Mouse (Mus musculus): ENCODE results near the gene Dync2li1.

The Dync2li1 gene

GRCm38 (mm10) chr17:84645894-84646293 is 19.6 kb downstream of the Dync2li1 start:
- in situ Hi-C loops (cut with MboI, MseI), result no loop called here

DNA sequence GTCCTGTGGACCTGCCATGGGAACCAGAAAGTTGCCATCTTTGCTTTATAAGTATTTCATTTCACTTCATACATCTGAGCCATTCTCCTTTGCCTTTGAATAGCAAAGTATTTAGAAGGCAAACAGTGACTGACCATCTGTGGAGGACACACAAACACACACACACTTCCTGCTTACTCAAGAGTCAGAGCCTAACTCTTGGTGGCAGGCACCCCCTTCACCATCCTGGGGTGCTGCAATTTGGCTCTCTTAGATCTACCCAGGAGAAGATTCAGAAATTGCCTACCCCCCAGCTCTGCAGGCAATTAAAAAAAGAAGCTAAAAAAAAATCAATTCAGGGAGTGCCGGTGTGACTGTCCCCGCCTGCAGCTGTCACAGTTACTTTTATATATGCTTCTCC is 20.2 kb downstream of the Dync2li1 start:
- in situ Hi-C loops (cut with MboI, MseI), result no loop called here

GRCm38 (mm10) chr17:84647630-84648029 is 21.3 kb downstream of the Dync2li1 start:
- in situ Hi-C loops (cut with MboI, MseI), result no loop called here

- in situ Hi-C loops (cut with MboI, MseI), result no loop called here
Observed at GRCm38 (mm10) chr17:84650302-84651017, 24.2 kb downstream of the Dync2li1 start.

GRCm38 (mm10) chr17:84653544-84653943 is 27.2 kb downstream of the Dync2li1 start:
- in situ Hi-C loops (cut with MboI, MseI), result no loop called here

GRCm38 (mm10) chr17:84656205-84656604 is 29.9 kb downstream of the Dync2li1 start:
- in situ Hi-C loops (cut with MboI, MseI), result no loop called here

DNA sequence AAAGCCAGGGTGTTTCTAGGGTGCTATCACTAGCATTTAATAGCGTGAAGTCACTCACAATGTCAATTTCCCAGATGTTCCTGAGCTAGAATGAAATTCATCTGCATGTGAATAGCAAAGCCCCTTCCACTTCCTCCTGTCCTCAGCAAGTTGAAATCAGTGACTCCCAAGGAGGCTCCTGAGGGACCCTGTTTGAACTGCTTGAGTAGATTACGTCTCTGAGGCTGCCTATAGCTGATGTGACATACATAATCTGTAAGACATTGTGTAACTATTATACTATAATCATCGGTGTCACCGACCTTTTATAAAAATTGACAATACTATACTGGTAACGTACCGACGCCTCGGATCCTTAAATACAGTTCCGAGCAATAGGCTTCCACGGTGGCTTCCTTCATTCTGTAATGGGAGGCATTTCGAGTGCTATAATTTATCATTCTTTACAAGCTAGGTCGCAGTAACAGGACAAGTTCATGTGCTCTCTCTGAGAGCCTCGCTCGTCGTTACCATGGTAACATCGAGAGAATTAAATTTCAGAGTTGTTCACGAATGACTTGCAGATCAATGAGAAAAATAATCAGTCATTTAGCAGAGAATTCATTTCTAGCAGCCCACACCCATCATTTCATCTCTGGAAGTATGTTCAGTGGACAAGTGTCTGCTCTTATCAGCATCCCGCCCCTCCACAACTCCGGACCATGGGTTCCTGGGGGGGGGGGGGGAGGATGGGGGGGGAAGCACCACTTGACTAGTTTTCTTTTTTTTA is 30.5 kb downstream of the Dync2li1 start:
- in situ Hi-C loops (cut with MboI, MseI), result no loop called here

GRCm38 (mm10) chr17:84657422-84657732 is 31.1 kb downstream of the Dync2li1 start:
- in situ Hi-C loops (cut with MboI, MseI), result no loop called here

- in situ Hi-C loops (cut with MboI, MseI), result no loop called here
Observed at GRCm38 (mm10) chr17:84657782-84658181, 31.5 kb downstream of the Dync2li1 start.

- in situ Hi-C loops (cut with MboI, MseI), result no loop called here
Observed at GRCm38 (mm10) chr17:84658195-84658594, 31.9 kb downstream of the Dync2li1 start.

- in situ Hi-C loops (cut with MboI, MseI), result no loop called here
Observed at GRCm38 (mm10) chr17:84658951-84659350, 32.7 kb downstream of the Dync2li1 start.

GRCm38 (mm10) chr17:84665053-84665452 is 38.8 kb downstream of the Dync2li1 start:
- in situ Hi-C loops (cut with MboI, MseI), result no loop called here

DNA sequence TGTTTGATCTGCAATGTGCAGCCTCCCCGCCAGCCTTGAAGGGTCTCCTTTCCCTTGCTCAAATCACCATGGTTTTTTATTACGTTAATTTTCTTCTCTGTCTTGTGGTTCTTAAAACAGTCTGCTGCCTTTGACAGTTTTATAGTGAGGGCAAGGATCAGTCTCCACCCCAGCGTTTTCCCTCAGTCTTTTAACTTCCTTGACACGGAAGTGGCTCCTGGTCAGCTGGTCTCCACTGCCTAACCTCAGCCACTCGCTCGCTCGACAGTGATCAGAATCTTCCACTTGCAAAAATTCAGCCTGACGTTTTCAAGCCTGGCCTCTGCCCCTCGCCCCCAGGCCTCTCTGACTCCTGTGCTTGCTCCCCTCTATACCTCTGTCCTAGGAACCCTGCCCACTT is 39.4 kb downstream of the Dync2li1 start:
- in situ Hi-C loops (cut with MboI, MseI), result no loop called here

DNA sequence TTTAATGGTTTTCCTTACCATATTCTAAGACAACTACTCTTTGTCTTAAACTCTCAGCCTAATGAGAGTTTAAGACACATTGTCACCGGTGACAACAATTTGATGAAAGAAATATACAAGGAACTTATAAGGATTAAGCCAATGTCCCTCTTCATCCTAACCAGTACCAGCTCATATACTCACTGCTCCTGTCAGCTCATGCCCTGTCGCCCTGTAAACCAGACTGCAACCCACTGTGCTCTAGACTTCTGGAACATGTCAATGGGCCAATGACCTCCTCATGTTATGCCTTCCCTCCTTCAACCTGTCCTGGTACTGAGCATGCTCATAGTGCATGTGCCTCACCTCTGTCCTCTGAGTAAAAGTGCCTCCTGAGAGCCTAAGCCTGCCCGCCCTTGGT is 41.6 kb downstream of the Dync2li1 start:
- in situ Hi-C loops (cut with MboI, MseI), result no loop called here

DNA sequence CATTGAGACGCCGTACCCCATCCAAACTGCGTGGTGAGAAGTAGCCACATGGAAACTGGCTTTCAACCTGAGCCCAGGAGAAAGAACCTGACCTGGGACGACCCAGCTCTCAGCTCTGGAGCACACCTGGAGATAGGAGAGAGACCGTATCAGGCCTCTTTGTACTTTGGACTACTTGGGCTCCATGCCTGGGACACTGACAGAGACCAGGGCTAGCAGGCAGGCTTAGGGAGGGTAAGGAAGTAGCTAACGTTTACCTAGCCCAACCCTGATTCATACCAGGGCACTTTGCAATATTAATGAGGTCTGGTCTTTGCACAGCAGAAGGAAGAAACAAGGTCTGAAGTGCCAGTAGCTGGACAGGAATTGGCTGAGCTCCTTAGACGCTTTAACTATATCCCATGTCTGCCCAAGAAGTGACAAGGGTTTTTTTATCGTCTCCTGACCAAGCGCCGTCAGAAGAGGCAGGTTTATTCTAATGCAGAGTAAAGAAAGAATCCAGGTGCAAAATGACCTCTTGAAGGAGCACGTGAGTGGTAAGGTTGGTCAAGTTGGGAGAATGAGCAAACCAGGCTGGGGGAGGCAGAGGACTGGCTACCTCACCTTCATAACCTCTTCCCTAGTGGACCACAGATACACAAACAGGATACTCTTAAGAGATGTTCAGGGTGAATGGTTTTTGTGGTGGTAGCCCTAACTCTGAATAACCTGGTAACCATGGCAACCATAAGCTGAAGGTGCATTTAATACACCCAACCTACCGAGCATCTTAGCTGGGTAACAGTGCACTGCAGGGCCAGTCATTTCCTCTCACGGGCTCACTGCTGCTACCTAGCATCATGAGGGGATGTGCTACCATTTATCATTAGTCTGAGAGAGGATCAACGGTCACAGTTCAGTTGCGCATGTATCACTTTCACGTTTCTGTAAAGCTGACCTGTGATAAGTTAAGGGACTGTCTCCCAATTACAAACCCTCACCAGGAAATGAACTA is 46.4 kb downstream of the Dync2li1 start:
- in situ Hi-C loops (cut with MboI, MseI), result loop anchor here (10.0 kb wide), 1 partner anchor 1112 kb away; no protein-coding TSS in a partner anchor

DNA sequence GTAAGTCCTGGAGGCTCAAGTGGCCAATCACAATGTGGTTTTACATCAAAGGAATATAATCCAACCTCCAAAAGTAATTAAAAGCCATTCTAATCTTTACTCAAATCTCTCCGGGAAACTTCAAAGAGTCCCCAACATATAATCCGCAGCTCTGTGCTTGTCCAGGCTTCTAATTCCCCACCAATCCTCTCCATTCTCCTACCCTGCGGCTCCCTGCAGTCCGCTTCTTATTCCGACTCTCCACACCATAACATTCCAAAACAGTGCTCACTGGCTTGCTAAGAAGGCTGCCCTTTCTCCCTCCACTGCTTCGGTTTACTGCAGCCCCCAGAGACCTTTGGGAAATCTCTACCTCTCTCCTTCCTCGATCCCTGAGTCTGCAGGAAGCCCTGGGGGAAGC is 47.8 kb downstream of the Dync2li1 start:
- in situ Hi-C loops (cut with MboI, MseI), result loop anchor here (10.0 kb wide), 1 partner anchor 1111 kb away; no protein-coding TSS in a partner anchor

DNA sequence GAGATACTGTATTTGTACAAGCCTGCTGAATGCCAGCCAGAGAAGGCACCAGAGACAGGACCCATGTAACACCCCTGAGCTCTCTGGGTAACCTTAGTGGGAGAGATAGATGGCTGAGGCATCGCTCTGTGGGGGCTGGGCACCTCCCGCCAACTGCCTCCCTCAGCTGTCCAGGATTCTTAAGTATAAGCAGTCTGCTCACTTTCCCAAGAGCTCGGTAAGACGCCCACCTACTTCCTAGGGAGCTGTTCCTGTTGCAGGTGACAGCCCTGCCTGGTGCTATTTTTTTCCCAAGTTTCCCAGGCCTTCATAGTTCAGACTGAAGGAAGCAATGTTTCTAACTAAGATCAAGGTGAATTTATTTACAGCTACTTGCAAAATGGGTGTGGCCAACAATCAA is 48.9 kb downstream of the Dync2li1 start:
- in situ Hi-C loops (cut with MboI, MseI), result loop anchor here (10.0 to 25.0 kb wide), 2 partner anchors 962 to 1110 kb away; no protein-coding TSS in a partner anchor

DNA sequence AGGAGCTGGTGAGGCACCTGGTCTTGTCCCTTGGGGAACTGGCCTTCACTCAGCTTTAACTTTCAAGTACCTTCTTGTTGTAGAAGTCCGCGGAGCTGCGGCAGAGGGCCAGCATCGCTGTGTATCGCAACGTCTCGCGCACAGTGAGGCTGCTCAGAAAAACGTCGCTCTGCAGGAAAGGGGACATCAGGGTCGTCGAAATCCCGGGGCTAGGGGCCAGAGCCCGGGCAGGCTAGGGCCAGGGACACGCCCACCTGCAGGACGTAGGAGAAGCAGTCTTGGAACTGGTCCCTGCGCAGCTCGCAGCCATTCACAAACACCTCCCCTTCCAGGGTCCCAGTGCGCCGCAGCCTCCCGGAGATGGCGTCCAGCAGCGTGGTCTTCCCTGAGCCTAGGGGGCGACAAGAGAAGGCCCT is 49.7 kb downstream of the Dync2li1 start, which contains the start of gene Abcg8:
Abcg8 (plus strand) TSS at position 352 of the 416 bp plus-strand sequence.
- in situ Hi-C loops (cut with MboI, MseI), result loop anchor here (10.0 to 25.0 kb wide), 2 partner anchors 961 to 1109 kb away; no protein-coding TSS in a partner anchor

DNA sequence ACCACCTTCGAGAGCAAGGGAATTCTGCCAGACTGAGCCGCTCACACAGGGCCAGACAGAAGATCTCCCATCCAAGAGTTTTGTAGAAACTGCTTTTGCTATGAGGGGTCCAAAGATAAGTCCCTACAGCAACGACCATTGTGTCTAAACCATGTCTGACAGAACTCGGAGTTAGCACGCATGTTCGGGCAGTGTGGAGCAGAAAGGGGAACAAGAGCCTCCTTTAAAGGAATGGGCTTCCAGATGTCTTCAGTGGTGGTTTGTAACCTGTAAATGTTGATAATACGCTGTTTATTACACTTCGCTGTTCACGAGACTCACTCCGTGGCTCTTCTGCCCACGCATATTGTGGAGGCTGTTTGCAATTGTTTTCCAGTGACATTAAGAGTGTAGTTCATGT is 51.3 kb downstream of the Dync2li1 start:
- in situ Hi-C loops (cut with MboI, MseI), result loop anchor here (10.0 to 25.0 kb wide), 2 partner anchors 960 to 1107 kb away; no protein-coding TSS in a partner anchor

- in situ Hi-C loops (cut with MboI, MseI), result loop anchor here (25.0 kb wide), 1 partner anchor 956 kb away; no protein-coding TSS in a partner anchor
Observed at GRCm38 (mm10) chr17:84681670-84682069, 55.4 kb downstream of the Dync2li1 start.
